Mouse (Mus musculus): ENCODE results near the gene Osr1. TPM values are rescaled to one million over a fixed set of nuclear protein-coding genes. Genes with fewer than 3 reads are reported as not detected.

Osr1 gene
- 1 to 10 TPM; 8.4 to 10.0 TPM for total RNA-seq (2021)
- long read RNA-seq, experiment 1, transcript Osr1-201 (3 exons, 2,012 nt), result major isoform, 8 of 10 reads
- long read RNA-seq, experiment 1, partial matches to known transcripts, result 2 of 10 reads
- long read RNA-seq, experiment 1, other reads (novel, unspliced or antisense), result 0 of 10 reads
- long read RNA-seq, experiment 2, partial matches to known transcripts, result 3 of 7 reads
- long read RNA-seq, experiment 2, other reads (novel, unspliced or antisense), result 0 of 7 reads

GRCm38 (mm10) chr12:9569971-9570370, at the start of gene Osr1:
Osr1 (plus strand) TSS chr12:9570116.
- peak in 1 of 2 experiments; percentile 28 for DNase-seq (ENCODE audit: low spot score in 2 of 2)

GRCm38 (mm10) chr12:9550328-9550727, 19.6 kb upstream of the Osr1 start:
- no peak for DNase-seq (ENCODE audit: low spot score in 2 of 2)

- DNase-seq (ENCODE audit: low spot score in 2 of 2), result no peak
Measured at GRCm38 (mm10) chr12:9564956-9565355, 5.0 kb upstream of the Osr1 start.

- no peak for DNase-seq (ENCODE audit: low spot score in 2 of 2)
Measured at GRCm38 (mm10) chr12:9570496-9570995, 630 bp downstream of the Osr1 start.

- DNase-seq (ENCODE audit: low spot score in 2 of 2), result no peak
Measured at GRCm38 (mm10) chr12:9571276-9571940, 1.5 kb downstream of the Osr1 start.

- no peak for DNase-seq (ENCODE audit: low spot score in 2 of 2)
Measured at GRCm38 (mm10) chr12:9572022-9572421, 2.1 kb downstream of the Osr1 start.

DNA sequence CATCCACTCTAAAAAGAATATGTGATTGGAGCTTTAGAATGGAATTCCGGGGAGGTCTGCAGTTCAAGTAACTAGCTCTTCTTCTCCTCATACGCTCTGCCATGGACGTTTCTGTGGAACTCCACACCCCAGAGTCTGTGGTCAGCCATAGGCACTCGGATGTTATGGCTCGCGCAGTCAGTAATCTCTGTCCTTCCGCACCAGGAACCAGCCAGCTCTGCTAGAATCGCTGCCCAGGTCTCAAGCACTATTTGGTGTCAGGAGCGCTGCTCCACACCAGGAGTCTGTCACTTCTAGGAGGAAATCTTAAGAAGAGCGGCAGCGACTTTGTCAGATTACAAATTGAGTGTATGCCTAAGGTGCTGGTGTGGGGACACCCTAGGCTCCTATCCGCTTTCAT, 3.8 kb downstream of the Osr1 start:
- DNase-seq (ENCODE audit: low spot score in 2 of 2), result no peak

GRCm38 (mm10) chr12:9574244-9574871, 4.4 kb downstream of the Osr1 start:
- DNase-seq (ENCODE audit: low spot score in 2 of 2), result no peak

- no peak for DNase-seq (ENCODE audit: low spot score in 2 of 2)
Measured at GRCm38 (mm10) chr12:9575158-9576042, 5.5 kb downstream of the Osr1 start.

DNA sequence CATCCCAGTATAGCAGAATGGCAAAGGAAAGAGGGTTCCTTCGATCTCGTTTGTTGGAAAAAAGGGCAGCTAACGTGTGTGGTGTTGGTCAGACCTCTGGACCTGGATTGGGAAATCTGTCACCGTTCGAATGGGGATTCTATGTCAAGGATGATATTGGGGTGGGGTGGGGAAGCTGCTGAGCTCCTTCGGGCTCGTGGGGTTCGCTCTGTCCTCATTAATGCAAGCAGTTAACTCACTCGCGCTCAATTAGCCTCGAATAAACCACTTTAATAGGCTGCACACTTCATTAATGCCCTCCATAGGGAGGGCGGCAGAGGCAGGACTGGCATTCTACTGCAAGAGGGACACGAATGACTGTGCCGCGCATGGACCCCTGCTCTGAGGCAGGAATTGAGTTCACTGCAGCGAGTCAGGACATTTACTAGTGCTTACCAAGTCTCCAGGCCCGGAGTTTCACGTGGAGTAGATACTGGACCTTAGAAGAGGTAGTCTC, 6.2 kb downstream of the Osr1 start:
- DNase-seq (ENCODE audit: low spot score in 2 of 2), result no peak

GRCm38 (mm10) chr12:9577610-9578009, 7.7 kb downstream of the Osr1 start:
- no peak for DNase-seq (ENCODE audit: low spot score in 2 of 2)

DNA sequence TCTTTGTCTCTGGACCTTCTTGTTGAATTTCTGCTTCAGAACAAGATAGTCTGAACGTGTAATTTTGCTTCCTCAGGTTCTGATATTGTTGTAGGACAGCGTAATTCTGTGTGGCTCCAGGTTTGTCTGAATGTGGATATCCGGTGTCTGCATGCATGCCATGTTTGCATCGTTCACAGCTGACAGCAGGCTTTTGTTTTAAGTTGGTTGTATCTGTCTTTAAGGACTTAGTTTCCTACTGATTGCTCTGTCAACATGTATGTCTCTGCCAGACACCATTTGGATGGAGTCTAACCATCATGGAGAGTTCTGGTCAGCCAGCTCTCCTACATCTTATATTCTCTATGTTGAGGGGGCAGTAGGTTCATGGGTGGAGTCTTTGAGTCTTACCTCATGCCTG, 8.7 kb downstream of the Osr1 start:
- no peak for DNase-seq (ENCODE audit: low spot score in 2 of 2)

DNA sequence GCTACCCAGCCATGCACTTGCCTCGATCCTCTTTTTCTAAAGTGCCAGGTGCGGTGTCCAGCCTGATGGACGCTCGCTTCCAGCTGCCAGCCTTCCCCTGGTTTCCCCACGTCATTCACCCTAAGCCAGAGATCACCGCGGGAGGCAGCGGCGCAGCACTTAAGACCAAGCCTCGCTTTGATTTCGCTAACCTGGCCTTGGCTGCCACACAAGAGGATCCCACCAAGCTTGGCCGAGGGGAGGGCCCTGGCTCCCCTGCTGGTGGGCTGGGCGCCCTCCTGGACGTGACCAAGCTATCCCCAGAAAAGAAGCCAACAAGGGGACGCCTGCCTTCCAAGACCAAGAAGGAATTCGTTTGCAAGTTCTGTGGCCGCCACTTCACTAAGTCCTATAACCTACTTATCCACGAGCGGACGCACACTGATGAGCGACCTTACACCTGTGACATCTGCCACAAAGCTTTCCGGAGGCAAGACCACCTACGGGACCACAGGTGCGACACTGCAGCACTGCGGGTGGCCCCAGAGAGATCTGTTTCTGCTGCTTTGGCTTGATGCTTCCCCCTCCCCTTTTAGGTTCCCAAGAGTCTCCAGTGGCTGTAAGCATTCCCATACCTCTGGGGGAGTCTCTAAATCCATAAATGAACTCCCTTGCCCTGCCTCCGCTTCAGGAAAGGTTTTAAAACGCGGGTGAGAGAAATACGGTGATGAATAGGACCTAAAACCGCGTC, 9.6 kb downstream of the Osr1 start:
- DNase-seq (ENCODE audit: low spot score in 2 of 2), result no peak

DNA sequence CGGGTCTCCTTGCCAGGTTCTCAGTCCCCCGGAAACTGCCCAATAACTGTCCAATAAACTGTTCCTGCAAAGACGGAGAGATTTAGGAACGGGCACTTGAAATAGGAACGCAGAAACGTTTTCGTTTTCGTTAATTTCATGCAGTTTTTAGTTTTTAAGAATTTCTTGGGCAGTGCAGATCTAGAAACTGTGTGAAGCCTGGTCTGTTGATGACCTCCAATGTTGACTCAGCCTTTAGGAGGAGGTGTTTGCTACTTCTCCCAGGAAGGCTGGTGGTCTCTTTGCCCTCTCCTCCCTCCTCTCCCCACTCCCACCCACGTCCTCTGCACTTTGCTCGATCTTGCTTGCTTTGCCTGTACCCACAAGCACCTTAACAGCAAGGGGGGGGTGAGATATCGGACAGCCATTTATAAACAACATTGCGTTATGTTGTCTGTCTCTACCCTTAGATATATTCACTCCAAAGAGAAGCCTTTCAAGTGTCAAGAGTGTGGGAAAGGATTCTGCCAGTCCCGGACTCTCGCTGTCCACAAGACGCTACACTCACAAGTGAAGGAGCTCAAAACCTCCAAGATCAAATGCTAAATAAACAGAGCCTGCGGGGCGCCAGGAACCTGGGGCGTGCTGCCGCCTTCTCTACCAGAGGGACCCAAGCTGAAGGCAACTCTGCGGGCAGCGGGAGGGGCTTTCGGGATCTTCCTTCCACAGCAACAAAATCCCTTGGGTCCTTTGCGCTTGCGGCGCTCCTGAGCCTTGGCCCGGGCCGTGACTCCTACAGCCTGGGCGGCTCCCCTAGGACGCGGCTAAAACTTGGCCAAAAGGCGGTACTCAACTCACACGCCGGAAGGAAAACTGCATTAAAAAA, 10.4 kb downstream of the Osr1 start:
- no peak for DNase-seq (ENCODE audit: low spot score in 2 of 2)

DNA sequence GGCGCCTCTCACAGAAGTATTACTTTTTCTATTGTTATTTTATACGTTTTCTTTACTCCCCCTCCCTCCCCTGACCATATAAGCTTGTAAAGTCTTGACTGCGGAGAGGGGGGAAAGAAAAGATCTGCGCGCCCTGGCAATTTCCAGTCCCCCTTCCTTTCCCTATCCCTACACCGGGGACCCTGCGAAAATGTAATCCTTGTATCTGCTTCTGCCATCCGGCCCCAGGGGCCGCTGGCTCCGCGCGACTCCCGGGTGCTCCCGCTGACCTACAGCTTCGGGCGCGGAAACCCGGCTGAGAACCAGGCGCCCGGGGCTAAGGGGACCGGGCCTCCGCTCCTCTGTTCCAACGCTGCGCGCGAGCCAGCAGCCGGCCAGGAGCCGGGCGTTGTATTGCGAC, 11.1 kb downstream of the Osr1 start:
- DNase-seq (ENCODE audit: low spot score in 2 of 2), result no peak

DNA sequence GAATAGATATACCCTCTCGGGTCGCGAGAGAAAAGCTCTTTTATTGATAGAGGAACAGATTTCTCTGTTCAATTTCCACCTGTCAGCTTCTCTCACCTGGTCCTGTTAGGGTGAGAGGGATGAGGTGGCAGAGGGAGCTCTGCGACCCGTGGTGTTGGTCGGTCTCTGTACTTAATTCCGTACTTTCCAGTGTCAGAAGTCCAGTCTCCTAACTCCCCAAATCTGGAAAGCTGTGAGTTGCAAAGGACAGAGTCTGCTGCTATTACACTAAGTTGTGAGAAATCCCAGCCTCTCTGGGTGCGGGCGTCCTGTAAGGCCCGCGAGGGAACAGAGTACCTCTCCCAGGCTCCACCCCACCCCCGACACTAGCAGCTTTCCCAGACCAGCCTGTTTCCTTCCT, 11.6 kb downstream of the Osr1 start:
- DNase-seq (ENCODE audit: low spot score in 2 of 2), result no peak

GRCm38 (mm10) chr12:9582248-9582995, 12.5 kb downstream of the Osr1 start:
- DNase-seq (ENCODE audit: low spot score in 2 of 2), result no peak

- DNase-seq (ENCODE audit: low spot score in 2 of 2), result no peak
Measured at GRCm38 (mm10) chr12:9583380-9583779, 13.5 kb downstream of the Osr1 start.

Measured in adrenal gland, postnatal 4 days (tissue).